Mouse (Mus musculus): ENCODE measurements around the gene Pitpnc1. TPM values are rescaled to one million over a fixed set of nuclear protein-coding genes. Genes with fewer than 3 reads are reported as not detected.

Gene Pitpnc1
- total RNA-seq, 4 experiments from 2014 or later = 54.3 to 72.7 (median 61.5) TPM

DNA sequence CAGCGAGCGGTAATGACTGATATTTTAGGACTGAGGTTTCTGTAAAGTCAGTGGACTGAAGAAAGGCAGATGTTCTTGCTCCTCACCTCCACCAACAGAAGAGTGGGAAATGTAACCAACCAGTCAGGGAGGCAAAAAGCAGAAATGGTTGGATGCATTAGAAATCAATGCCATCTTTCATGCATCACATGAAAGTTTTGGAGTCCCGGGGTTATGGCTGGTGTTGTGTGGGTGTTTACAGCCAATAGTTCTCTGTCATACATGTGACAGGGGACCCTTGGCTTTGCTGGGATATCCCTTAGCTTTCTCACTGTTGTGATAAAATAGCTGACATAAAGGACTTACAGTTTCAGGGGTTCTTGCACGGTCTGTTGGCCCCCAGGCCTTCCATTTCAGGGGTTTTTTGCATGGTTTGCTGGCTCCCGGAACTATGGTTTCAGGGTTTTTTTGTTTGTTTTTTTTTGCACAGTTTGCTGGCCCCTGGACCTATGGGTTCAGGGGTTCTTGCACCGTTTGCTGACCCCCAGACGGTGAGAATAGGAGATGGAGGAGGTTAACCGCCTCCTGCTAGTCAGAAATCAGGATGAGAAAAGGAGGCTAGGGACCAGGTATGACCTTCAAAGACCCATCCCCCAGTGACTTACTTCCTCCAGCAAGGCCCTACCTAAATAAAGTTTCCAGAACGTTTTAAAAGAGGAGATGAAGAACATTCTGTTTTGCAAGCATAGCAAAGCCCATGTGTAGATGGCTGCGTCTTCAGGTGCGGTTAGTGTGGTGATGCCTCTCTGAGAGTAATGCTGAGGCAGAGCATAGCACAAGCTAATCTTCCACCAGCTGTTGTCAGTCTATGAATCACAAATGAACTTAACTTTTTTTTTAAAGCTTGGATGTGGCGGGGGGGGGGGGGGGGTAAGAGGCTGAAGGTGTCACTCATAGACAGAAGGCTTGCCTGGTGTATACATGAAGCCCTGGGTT lies 27.1 kb downstream of the Pitpnc1 start:
- DNase-seq (ENCODE audit: low spot score in 2 of 2) = no peak

DNA sequence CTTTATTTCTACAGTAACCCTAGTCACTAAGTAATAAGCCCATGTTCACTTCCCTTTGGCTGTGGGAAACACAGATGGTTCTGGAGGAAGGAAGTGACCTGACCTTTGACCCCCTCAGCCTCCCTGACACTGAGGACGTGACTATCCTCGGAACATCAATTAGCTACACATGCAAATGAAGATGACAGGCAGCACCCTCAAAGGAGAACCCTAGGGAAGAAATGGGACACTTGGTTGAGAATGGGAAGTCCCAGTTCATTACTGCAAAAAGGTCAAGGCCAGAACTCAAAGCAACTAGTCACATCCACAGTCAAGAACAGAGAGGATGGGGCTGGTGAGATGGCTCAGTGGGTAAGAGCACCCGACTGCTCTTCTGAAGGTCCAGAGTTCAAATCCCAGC lies 29.4 kb downstream of the Pitpnc1 start:
- no peak for DNase-seq (ENCODE audit: low spot score in 2 of 2)

DNA sequence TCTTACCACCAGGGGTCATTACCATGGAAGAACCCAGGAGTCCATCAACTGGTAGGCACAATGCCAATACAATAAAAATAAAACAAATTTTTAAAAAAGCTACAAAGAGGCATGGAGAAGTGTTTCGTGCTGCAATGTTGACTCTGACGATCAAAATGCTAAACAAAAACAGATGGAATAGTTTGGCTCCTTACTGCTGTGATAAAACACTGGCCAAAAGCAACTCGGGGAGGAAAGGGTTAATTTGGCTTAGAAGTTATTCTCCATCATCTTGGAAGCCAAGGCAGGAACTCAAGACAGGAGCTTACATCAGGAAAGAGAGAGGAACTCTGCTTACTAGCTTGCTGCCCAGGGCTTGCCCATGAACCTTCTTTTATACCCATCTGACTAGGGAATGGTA lies 32.4 kb downstream of the Pitpnc1 start:
- no peak for DNase-seq (ENCODE audit: low spot score in 2 of 2)

DNA sequence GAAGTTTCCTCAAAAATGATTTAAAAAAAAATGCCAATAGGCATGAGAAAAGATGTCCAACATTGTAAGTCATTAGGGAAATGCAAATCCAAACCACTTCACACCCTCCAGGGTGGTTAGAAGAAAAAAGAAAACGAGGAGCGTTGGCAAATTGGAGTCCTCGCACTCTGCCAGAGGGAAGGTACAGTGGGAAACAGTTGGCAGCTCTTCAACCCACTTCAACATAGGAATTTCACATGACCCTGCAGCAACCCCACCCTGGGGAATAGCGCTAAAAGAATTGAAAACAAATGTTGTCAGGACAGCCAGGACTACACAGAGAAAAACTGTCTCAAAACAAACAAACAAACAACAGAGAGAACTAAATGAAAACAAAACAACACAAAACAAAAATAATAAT lies 32.8 kb downstream of the Pitpnc1 start:
- DNase-seq (ENCODE audit: low spot score in 2 of 2) = no peak

DNA sequence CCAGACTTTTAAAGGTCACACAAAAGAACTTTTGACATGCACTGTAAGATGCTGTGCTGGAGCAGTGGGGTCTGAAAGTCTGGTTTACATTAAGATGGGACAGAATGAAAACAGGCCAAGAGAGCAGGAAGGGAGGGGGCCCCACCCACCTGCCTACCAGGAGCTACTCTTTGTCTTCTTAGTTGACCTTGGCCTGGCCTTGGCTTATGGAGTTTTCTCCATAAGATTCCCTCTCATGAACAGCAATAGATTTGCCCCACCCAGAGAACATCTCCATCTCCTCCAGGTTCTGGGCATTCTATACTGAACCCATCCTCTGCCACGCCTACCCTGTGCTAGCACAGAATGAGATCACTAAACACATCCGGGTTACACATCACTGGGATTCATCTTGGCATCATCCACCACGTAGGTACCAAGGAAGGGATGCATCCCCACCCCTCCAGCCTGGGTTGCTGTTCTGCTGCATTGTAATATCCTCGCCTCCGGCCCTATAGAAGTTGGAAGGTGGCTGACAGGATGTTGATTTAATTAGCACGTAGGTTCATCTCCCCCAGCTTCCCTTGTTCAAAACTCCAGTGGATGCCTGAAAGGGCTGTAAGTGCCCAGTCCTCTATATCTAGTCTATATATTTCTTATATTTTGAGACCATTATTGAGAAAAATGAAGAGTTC lies 34.6 kb downstream of the Pitpnc1 start:
- DNase-seq (ENCODE audit: low spot score in 2 of 2) = no peak

DNA sequence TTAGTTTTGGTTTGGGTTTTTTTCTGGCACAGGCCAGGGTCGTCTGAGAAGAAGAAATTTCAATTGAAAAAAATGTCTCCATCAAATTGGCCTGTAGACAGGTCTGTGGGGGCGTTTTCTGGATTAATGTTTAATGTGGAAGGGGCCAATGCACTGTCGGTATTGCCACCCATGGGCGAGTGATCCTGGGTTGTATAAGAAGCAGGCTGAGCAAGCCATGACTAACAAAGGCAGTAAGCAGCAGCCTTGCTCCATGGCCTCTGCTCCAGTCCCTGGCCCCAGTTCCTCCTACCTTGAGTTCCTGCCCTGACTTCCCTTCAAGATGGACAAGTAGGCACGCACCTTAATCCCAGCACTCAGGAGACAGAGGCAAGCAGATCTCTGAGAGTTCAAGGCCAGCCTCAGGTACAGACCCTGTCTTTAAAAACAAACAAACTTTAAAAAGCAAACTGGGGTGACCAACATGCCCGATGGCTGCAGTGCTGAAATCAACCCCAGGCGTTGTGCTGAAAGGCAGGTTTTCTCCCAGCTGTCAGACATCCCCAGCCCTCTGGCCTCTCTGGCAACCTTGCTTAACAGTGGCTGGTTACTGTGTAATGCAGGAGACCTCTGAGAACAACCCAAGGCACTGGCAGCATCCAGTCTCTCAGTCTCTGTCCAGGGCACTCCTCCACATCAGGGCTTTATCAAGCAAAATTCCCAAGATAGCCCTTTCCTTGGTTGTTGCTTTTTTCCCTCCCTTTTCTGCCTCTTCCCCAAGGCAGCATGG lies 39.1 kb downstream of the Pitpnc1 start:
- DNase-seq (ENCODE audit: low spot score in 2 of 2) = no peak

DNA sequence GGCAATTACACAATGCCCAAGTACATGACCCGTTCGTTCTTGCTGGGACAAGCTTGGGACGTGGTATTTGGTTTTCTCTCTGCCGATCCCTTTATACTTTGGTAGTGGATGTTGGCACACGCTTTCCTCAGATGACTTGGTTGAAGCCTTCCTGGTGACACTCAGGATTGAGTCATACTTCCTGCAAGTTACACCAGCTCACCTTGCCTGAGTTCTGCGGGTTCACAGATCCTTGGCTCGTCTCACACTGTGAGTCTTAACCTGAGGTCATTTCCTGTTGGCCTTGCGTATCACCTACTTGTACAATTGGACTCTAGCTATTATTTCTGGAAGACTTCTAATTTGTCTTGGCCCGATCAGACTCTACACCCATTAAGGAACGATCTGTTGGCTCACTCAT lies 42.5 kb downstream of the Pitpnc1 start:
- no peak for DNase-seq (ENCODE audit: low spot score in 2 of 2)

DNA sequence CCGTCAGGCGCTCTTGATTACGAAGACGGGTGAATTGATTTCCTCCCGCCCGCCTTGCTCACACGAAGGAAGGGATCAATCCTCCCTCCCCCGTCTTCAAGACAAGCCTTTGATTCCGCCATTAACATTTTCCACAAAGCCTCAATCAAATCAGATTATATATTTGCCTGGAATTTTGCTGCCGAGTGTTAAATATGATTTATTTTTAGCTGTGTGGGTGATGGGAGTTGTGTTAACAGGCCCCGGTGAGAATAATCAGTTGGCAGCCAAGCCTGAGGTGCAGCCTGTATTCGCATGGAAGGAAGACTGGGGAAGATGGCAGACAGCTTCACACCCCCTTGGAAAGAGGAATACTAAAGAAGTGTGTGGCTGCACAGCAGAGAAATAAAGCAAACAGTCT lies 46.3 kb downstream of the Pitpnc1 start:
- DNase-seq (ENCODE audit: low spot score in 2 of 2) = no peak

DNA sequence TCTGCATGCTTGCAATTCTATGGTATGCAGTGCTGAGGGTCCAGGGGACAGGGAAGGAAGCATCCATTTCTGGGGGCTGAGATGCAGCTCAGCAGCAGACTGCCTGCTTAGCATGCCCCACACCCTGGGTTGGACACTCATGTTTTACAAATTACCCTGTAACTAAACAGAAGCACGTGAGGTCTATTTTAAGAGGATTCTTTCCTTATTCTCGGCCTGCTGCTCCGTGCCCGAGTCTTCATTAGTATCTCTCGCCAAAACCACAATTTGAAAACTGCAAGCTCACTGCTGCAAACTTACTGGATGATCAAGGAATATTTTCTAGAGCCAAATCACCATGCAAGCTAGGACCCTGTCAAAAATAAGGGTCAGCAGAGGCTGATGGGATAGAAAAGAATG lies 48.1 kb downstream of the Pitpnc1 start:
- DNase-seq (ENCODE audit: low spot score in 2 of 2) = no peak

DNA sequence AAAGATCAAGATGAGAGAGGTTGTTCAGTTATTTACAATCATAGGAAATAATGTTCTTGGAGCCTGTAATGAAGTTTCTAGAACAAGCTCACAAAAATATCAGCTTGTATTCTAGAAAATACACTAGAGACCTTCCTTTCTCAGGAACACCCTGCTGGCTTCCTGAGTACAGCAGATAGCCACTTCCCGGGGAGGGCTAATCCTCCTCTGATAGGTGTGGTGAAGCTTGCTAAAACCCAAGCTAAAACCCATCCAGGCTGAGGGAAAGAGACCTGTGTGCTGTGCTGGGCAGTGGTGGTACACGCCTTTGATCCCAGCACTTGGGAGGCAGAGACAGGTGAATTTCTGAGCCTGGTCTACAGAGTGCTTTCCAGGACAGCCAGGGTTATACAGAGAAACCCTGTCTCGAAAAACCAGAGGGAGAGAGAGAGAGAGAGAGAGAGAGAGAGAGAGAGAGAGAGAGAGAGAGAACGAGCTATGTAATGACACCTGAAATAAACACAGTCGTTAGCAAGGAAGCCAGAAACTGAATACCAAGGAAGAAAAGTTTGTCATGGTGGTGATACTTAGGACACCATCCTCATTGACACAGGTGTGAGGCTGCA lies 48.6 kb downstream of the Pitpnc1 start:
- DNase-seq (ENCODE audit: low spot score in 2 of 2) = no peak

DNA sequence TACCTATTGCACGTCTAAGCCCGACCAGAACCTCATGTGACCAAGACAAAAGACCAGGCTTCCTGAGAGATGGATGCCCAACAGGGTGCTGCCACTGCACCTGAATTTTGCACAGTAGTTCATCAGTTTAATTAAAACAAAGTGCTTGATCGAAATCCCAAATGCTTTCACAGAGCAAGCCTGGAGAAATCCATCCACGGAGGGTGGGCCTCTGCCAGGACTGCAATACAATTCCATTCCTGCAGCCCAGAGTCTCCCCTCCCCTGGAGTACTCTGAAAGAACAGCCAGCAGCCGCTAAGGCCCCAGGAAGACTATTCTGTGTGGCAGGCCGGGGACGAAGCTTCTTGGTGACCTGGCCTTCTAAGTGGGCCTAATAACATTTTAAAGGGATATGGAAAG lies 50.6 kb downstream of the Pitpnc1 start:
- no peak for DNase-seq (ENCODE audit: low spot score in 2 of 2)

DNA sequence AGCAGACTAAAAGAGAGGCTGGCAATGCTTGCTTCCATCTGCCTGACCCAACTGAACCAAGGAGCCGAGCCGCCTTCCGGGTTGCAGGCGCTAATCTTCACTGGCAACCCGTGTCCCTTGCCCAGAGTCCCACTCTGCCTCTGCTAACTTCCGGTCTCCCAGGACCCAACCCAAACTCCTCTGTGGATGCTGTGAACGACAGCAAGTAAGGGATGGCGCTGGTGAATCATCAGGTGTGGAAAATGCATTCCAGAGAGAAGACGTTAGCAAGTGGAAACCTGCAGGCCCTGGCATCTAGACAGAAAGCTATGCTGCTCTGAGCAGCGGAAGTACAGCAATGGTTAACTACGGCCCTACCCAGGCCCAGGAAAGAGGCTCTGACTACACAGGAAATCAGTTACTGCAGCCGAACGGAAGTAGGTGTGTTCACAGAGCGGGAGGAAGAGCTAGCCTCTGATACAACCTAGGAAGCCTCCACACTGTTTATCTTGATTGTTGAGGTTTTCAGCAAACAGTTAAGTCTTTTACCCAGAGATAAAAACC lies 53.4 kb downstream of the Pitpnc1 start:
- DNase-seq (ENCODE audit: low spot score in 2 of 2) = no peak

DNA sequence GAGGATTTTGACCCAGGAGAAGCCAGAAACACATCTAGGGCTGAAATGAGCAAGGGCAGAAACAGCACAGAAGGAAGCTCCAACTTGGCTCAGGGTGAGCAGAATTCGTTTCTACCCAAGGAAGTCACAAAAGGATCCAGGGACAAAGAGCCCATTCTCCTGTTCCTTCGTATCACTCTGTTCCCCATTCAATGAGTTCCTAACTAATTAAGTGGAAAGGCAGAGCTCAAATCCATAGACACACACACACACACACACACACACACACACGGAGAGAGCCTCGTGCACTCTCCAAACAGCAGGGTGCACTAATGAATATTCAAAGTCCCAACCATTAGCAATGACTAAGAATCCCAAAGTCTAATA lies 54.0 kb downstream of the Pitpnc1 start:
- no peak for DNase-seq (ENCODE audit: low spot score in 2 of 2)

DNA sequence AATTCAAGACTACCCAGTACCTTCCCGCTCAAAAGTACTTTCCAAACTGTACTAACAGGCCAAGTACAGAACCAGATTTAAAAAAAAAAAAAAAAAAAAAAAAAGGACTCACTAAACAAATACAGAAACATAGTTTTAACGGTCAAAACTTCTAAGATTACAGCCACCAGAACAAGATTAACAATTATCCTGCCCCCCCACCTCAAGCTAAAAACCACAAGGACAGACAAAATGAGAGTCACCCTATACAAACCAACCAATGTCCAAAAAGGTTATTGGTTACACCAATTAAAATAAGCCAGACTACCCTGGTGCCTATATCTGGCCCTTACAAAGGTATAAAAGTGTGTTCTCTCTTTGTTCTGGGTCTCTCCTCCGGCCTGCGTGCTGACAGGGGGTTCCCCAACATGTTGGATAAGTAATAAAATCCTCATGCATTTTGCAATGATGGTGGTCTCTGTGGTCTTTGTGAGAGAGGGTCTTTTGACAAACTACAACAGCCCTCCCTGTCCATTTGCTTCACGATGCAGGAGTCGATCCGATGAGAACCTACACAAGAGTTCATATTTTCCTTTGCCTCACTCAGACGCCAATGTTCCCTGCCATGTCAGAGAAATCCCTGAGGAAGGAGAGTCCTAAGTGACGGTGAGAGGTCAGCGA lies 54.5 kb downstream of the Pitpnc1 start:
- no peak for DNase-seq (ENCODE audit: low spot score in 2 of 2)

DNA sequence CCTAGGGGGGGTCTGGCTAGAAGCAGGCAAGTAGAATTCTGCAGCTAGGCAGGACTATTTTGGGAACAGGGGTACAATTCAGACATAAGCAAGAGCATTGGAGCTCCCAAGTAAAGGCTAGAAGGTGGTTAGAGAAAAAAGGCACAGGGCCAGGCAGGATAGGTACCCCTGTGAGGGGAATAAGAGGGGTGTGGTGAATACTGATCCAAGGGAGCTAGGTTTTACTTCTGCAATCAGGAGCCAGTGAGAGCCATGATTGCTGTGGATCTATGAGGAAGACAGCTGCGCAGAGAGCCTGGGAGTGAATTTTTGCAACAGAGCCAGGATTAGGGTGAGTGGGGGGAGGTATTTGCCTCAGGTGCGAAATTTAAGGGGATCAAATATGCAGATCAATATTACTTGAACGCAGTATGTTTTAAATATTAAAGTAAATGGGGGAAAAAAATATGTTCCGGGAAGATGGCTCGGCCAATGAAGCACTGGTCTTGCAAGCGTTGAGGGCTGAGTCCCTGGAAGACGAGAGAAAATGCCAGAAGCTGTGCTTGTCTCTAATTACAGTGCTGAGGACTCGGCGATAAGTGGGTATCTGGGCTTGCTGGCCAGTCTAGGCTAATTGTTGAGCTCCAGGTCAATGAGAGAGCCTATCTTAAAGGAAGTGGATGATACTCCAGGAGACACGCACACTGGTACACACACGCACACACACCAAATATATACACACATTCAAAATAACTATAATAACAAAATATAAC lies 55.3 kb downstream of the Pitpnc1 start:
- DNase-seq (ENCODE audit: low spot score in 2 of 2) = no peak

DNA sequence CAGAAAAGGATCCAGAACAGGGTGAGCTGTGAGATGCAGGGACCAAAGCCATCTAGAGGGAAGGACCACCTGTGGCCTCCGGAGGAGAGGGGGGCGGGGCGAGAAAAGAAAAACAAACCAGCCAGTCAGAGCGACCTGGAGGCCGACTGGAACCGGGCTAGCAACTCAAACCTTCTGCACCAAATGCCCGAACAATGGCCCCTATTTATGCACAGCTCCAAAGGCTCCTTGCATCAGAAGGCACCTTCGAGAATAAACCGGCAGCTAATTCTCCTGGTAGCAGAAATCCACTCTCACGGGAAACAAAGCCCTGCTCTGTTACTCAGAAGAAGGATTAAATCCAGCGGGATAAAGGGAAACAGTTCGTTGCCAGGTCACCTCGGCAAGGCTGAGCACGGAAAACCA lies 57.2 kb downstream of the Pitpnc1 start:
- no peak for DNase-seq (ENCODE audit: low spot score in 2 of 2)

DNA sequence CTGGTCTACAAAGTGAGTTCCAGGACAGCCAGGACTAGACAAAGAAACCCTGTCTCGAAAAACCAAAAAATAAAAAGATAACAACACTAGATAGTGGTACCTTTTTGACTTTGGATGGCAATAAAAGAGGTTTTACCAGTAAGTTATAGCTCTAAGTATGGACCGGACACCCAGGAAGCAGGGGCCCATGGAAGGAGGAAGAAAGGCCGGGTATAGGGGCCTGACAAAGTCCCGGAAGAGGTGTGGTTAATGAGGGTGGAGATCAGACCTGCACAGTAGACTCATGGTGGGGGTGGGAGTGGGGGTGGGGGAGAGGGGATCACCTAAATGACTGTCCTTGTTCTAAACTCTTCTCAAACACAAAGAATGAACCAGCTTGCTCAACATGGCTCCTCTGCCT lies 58.4 kb downstream of the Pitpnc1 start:
- DNase-seq (ENCODE audit: low spot score in 2 of 2) = no peak

DNA sequence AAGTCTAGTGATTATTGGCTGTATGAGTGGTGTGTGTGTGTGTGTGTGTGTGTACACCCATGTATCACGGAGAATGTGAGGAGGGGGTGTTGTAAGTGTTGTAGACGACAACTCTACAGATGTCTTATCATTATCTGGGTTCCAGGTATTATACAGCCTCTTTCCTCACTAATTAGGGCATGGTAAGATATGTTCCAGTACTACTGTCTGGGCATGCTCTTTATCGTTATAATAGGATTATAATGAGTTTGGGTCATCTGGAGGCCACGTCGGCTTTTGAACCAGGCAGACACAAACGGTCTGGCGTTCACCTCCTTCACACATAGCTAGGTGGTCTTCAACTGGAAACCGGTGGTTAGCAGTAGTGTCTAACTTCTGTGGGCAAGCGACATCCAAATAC lies 58.9 kb downstream of the Pitpnc1 start:
- no peak for DNase-seq (ENCODE audit: low spot score in 2 of 2)

DNA sequence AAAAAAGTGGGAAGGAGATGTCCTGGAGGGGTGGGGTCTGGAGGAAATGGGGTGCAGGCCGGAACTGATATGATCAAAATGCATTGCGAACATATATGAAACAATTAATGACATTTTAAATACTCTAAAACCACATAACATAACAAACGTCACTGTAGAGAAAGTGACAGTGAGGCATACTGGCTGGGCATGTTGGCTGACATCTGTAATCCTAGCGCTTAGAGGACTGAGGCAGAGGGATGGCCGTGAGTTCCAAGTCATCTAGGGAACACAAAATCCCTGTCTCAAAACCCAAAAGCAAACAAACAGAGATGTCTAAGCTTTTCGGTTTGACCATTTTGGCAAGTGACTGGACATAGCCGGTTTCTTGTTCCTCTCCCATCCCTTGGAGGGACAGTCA lies 59.7 kb downstream of the Pitpnc1 start:
- DNase-seq (ENCODE audit: low spot score in 2 of 2) = no peak

DNA sequence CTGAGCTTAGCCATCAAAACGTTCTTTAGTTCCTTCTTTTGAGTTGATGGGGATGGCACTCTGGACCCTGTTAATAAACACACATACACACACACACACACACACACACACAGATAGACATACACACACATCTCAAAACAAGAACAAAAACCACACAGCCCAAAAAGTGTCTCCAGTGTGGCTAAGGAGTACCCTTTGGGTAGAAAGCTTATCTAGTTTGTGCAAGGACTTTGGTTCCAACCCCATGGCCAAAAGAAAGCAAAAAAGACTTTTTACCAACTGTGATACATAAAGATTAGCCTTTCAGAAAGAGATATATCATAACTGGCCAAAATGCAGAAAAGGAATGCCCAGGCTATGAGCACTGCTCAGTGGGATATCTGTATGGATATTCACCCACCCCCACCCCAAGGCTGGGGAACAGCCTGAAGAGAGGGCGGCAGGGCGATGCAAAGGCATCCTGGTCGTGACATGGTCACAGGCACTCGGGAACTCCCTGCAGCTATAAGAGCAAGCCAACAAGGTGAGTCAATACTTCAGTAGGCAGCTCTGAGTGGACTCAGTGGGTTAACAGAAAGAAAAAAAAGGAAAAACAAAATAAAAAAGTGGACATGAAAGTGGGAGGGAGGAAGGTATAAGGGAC lies 60.3 kb downstream of the Pitpnc1 start:
- no peak for DNase-seq (ENCODE audit: low spot score in 2 of 2)

Measured in gastrocnemius, adult 8-10 months (tissue).